Mouse (Mus musculus) kidney, postnatal 0 days (tissue): ENCODE data around the gene Agtpbp1. TPM values are rescaled to one million over a fixed set of nuclear protein-coding genes. Genes with fewer than 3 reads are reported as not detected.
A peak's percentile ranks its signal among the peaks of the same experiment; 100 is the strongest.

Source experiments
- ATAC-seq: fragments of 200-750 bp; cut with Nextera tagmentation; replicated peaks from 2 replicates; pipeline ENCODE4 v1.8.0; 2017; ENCODE audit warnings: low read depth, moderate number of reproducible peaks, moderate TSS enrichment, moderate library complexity; ENCODE audit not compliant: low FRiP score
- DNase-seq: peaks from one replicate; pipeline ENCODE4 v3.0.0-alpha.2; 2016; ENCODE audit warnings: low spot score
- H3K27ac ChIP-seq: fragments of 300-500 bp; sonication (generic); 2 replicates; pipeline ENCODE4 v1.5.1; 2014; ENCODE audit warnings: mild to moderate bottlenecking
- H3K27me3 ChIP-seq: fragments of 300-500 bp; sonication (generic); 2 replicates; pipeline ENCODE4 v1.6.1; 2014; ENCODE audit warnings: low read length, mixed read lengths; ENCODE audit not compliant: insufficient read depth
- H3K36me3 ChIP-seq: fragments of 300-500 bp; sonication (generic); 2 replicates; pipeline ENCODE4 v1.6.1; 2014; ENCODE audit warnings: low read length, mixed read lengths; ENCODE audit not compliant: insufficient read depth
- H3K4me1 ChIP-seq: fragments of 300-500 bp; sonication (generic); replicated peaks from 2 replicates; pipeline ENCODE4 v1.6.1; 2014; ENCODE audit warnings: antibody characterized with exemption, low read length, mixed read lengths; ENCODE audit not compliant: insufficient read depth
- H3K4me2 ChIP-seq: fragments of 300-500 bp; sonication (generic); 2 replicates; pipeline ENCODE4 v1.6.1; 2014; ENCODE audit warnings: mild to moderate bottlenecking, low read length, moderate library complexity, mixed read lengths
- H3K4me3 ChIP-seq: fragments of 300-500 bp; sonication (generic); replicated peaks from 2 replicates; pipeline ENCODE4 v1.5.1; 2014; ENCODE audit warnings: low read depth, low read length
- H3K9ac ChIP-seq: fragments of 300-500 bp; sonication (generic); 2 replicates; pipeline ENCODE4 v1.6.1; 2014; ENCODE audit warnings: low read depth, low read length
- H3K9me3 ChIP-seq: fragments of 300-500 bp; sonication (generic); replicated peaks from 2 replicates; pipeline ENCODE4 v1.6.1; 2016; ENCODE audit warnings: low read length, inconsistent platforms, mixed read lengths
- CTCF ChIP-seq: IDR thresholded peaks from 2 replicates; pipeline ENCODE4 v1.5.1; 2016; ENCODE audit warnings: antibody characterized with exemption, low read depth, mild to moderate bottlenecking, moderate library complexity
- WGBS: fragments of 180-500 bp; shearing (Covaris S2); extraction: QIAGEN DNeasy Blood & Tissue Kit; methylation state at CpG from one replicate; pipeline ENCODE4 v1.1.7; 2014; 5-methylcytosine and 5-hydroxymethylcytosine counted together
- polyA plus RNA-seq: library from polyadenylated mRNA; unstranded; fragments of >200 nt; fragmentation: Nextera tagmentation; extraction: Ambion mirVana; gene quantifications from 2 replicates; pipeline ENCODE4 v1.2.1, GENCODE M21; 2015

Gene Agtpbp1
- polyA plus RNA-seq, 1 experiment from 2014 or later, result 10.1 TPM

GRCm38 (mm10) chr13:59531203-59531602 is 53.8 kb downstream of the Agtpbp1 start:
- 69% methylated on average over 2 of the region's 2 CpGs for WGBS
- Histone ChIP-seq H3K36me3 (peaks cover 25% of the 10 kb centered on the region; the same call in 1 of the 2 replicates), H3K4me1 (no peaks in the 10 kb centered on the region), H3K27me3 (no peaks in the 10 kb centered on the region), H3K9me3 (no peaks in the 10 kb centered on the region), H3K27ac (no peak overlapping the region), H3K9ac (no peak overlapping the region), H3K4me2 (no peak overlapping the region), H3K4me3 (no peak overlapping the region)
- DNase-seq (peak; percentile 57), ATAC-seq (no peak)
- peak; percentile 71 for TF ChIP-seq CTCF

GRCm38 (mm10) chr13:59530491-59530890 is 54.5 kb downstream of the Agtpbp1 start:
- H3K4me1 ChIP-seq, result no peaks in the 10 kb centered on the region
- H3K4me2 ChIP-seq, result no peak overlapping the region
- no peaks in the 10 kb centered on the region for H3K9me3 ChIP-seq
- no peak for TF ChIP-seq CTCF
- peaks cover 25% of the 10 kb centered on the region; the same call in 1 of the 2 replicates for H3K36me3 ChIP-seq
- no peak overlapping the region for H3K27ac ChIP-seq
- ATAC-seq, result no peak
- H3K9ac ChIP-seq, result no peak overlapping the region
- no peak overlapping the region for H3K4me3 ChIP-seq
- DNase-seq, result no peak
- 93% methylated on average over 8 of the region's 8 CpGs for WGBS
- H3K27me3 ChIP-seq, result no peaks in the 10 kb centered on the region

- Histone ChIP-seq H3K27me3 (no peaks in the 10 kb centered on the region), H3K27ac (no peak overlapping the region), H3K4me2 (no peak overlapping the region), H3K4me3 (no peak overlapping the region), H3K9ac (no peak overlapping the region), H3K4me1 (no peaks in the 10 kb centered on the region), H3K36me3 (peaks cover 3% of the 10 kb centered on the region; the same call in 1 of the 2 replicates), H3K9me3 (no peaks in the 10 kb centered on the region)
- no peak for TF ChIP-seq CTCF
- WGBS, result 71% methylated on average over 11 of the region's 11 CpGs
- ATAC-seq (no peak), DNase-seq (no peak)
These were observed 63.6 kb downstream of the Agtpbp1 start for GRCm38 (mm10) chr13:59521271-59522064.

- H3K4me1 ChIP-seq, result no peaks in the 10 kb centered on the region
- no peak overlapping the region for H3K4me2 ChIP-seq
- DNase-seq (no peak), ATAC-seq (no peak)
- no peak overlapping the region for H3K9ac ChIP-seq
- no peaks in the 10 kb centered on the region for H3K27me3 ChIP-seq
- peaks cover 3% of the 10 kb centered on the region; the same call in 1 of the 2 replicates for H3K36me3 ChIP-seq
- no peak overlapping the region for H3K27ac ChIP-seq
- WGBS, result 92% methylated on average over 2 of the region's 2 CpGs
- H3K9me3 ChIP-seq, result no peaks in the 10 kb centered on the region
- no peak overlapping the region for H3K4me3 ChIP-seq
- no peak for TF ChIP-seq CTCF
These were observed 64.2 kb downstream of the Agtpbp1 start for GRCm38 (mm10) chr13:59520834-59521233.

- H3K4me2 ChIP-seq, result no peak overlapping the region
- no peak for DNase-seq
- 91% methylated on average over 6 of the region's 6 CpGs for WGBS
- no peak overlapping the region for H3K9ac ChIP-seq
- no peak overlapping the region for H3K4me3 ChIP-seq
- no peak overlapping the region for H3K27ac ChIP-seq
- H3K9me3 ChIP-seq, result no peaks in the 10 kb centered on the region
- no peaks in the 10 kb centered on the region for H3K27me3 ChIP-seq
- peaks cover 3% of the 10 kb centered on the region; the same call in 1 of the 2 replicates for H3K36me3 ChIP-seq
- no peak for ATAC-seq
- H3K4me1 ChIP-seq, result no peaks in the 10 kb centered on the region
- TF ChIP-seq CTCF, result no peak
These were observed 65.5 kb downstream of the Agtpbp1 start for GRCm38 (mm10) chr13:59519479-59519878.

GRCm38 (mm10) chr13:59518016-59518415 is 67.0 kb downstream of the Agtpbp1 start:
- no peak for DNase-seq
- 77% methylated on average over 4 of the region's 4 CpGs for WGBS

More at GRCm38 (mm10) chr13:59518016-59518415, 67.0 kb downstream of the Agtpbp1 start:
- Histone ChIP-seq H3K36me3 (peaks cover 5% of the 10 kb centered on the region; the same call in 1 of the 2 replicates), H3K9ac (no peak overlapping the region), H3K4me3 (no peak overlapping the region), H3K9me3 (no peaks in the 10 kb centered on the region), H3K27ac (no peak overlapping the region), H3K27me3 (no peaks in the 10 kb centered on the region), H3K4me2 (no peak overlapping the region), H3K4me1 (no peaks in the 10 kb centered on the region)
- no peak for ATAC-seq
- TF ChIP-seq CTCF, result no peak
